Mouse (Mus musculus) heart, postnatal 0 days (tissue): ENCODE data around the gene Ndufv2.

Experiments used
- CTCF ChIP-seq: IDR thresholded peaks from 2 replicates; pipeline ENCODE4 v1.5.1; 2016; ENCODE audit warnings: antibody characterized with exemption, control low read depth, low read depth
- EP300 ChIP-seq: IDR thresholded peaks from 2 replicates; pipeline ENCODE4 v1.6.1; 2016; ENCODE audit warnings: antibody characterized with exemption, low read depth

GRCm38 (mm10) chr17:66100566-66101379 is 586 bp downstream of the Ndufv2 start:
- TF ChIP-seq EP300 = no peak
- TF ChIP-seq CTCF = no peak
